Mouse (Mus musculus): ENCODE results near the gene Zfp831.

The Zfp831 gene

DNA sequence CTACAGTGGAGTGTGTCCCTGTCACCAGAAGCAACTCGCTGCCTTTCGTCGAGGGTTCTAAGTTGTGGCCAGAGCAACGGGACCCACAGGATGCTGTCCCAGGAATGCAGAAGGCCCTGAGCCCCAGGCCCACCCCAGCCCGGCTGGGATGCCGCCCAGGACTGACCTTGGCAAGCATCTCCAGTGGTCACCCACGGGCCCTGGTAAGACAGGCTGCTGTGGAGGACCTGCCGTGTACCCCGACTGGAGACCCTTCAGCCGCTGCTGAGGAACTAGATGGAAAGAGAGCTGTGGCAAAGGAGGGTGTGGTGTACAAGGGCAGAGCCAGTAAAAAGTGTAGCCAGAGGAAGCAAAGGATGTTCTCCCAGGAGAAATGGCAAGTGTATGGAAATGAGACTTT lies 1.6 kb downstream of the Zfp831 start:
- DNase-seq (ENCODE audit: low read depth) = no peak

DNA sequence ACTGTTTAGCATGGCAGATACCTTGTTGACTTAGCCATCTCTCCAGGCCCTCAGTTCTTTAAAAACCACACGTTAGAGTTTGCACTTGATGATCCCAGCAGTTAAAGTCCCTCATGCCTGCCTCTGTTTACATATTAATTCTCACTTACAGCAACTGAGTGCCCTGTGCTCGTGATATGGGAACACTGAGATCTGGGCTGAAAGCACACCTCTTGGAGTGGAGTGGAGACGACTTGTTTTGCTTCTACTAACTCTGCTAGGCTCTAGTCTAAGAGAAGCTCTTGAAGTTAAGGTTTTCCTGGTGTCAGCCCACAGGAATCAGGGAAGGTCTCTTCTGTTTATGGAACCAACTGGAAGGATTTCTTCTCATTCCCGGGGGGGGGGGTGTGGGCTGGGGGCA lies 9.5 kb downstream of the Zfp831 start:
- DNase-seq (ENCODE audit: low read depth) = no peak

DNA sequence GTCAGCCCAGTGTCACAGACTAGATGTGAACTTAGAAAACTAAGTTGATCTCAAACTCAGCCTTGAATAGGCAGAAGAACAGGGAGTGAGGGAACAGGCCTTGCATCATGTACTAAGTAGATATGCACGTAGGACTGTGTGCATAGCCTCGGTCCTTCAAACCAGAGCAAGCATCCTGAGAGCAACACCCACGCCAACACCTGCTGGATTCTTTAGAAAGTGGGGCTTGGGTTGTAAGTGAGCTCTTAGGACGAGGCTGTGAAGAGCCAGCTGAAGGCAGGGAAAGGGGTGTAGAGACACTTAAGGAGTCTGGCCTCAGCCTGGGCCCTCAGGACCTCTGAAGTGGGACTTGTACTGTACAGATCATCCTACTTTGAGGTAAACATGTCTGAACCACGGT lies 12.0 kb downstream of the Zfp831 start:
- no peak for DNase-seq (ENCODE audit: low read depth)

DNA sequence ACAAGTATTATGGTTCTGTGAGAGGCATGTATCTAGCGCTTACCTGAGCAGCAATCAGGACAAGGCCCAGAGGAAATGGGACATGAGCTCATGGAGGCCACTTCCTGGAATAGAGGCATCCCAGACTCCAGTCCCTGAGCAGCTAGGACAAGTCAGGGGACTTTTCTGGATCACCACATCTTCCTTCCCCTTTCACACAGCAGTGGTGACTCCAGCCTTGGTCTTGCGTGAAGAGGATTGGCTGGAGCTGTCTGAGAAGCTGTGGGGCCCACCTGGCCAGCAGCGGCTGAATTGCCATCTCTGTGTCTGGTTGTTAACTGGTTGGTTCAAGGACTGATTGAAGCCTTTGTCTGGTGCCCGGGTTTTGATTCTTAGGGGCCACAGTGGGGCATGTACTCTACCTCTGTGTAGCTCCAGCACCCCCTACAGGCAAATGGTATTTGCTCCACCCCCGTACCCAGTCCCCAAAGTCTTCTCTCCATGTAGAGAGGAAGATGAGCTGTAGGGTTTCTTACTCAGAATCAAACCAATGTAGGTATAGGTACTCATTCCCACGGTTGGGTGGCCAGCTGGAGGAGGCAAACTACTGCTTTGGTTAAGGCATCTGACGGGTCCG lies 15.0 kb downstream of the Zfp831 start:
- no peak for DNase-seq (ENCODE audit: low read depth)

DNA sequence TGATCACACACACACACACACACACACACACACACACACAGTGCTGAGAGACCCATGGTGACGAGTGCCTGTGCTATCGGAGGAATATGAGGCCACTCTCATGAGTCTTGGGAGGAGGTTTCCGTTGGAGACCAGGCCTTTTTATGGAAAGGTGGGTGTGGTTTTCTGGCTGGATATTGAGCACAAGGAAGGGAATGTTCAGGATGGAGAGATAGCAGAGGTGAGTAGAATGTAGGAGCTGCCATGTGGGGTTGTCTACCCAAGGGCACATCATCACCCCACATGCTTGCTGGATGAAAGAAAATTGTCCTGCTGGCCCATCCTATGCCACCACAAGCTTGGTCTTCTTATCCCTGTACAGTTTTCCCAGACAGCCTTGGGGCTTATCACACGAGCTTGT lies 16.5 kb downstream of the Zfp831 start:
- DNase-seq (ENCODE audit: low read depth) = no peak

DNA sequence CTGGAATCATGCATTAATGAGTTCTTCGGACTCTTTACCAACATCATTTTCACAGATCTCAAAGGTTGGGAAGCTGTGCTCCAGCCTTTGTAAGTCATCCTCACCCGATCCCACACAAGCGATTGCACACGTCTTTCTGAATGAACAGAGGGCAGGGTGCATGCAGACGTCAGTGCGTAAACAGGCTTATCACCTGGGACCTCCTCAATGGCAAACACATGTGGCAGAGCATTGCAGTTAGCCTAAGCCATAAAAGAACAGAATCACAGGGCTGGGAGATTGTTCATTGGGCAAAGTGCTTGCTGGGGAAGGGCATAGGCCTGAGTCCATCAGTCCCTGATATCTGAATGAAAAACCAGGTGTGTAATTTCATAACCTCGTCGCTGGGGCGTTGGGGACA lies 17.0 kb downstream of the Zfp831 start:
- DNase-seq (ENCODE audit: low read depth) = no peak

DNA sequence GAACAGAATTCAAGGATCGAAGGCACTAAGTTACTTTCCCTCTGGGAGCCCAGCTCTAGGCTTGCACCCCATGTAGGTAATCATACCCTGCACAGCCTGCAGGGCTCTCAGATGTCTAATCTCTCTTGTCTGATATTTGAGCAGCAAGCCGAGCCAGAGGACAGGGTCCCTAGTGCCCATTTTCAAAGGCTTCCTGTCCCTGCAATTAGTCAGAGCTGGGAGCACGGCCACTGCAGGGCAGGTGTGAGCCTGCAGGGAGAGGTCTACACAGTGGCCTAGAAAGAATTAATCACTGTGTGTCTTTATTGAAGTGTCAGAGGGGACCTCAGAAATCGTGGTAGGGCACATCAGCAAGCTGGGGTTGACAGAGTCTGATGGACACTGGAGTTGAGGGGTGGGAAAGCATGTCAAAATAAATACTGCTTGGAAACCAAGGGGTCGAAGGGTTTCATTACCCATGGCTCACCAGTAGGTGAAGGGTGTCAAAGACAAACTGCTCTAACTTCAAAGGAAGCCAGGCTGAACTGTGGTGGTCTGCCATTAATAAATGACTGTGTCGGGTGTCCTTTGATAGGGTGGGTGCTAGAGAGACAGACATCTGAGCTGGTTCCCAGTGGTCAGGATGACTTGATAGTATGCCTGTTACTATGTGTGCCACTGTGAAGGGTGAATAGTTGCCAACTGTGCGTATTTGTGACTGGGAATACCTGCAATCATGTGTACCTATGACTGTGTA lies 18.3 kb downstream of the Zfp831 start:
- DNase-seq (ENCODE audit: low read depth) = no peak

DNA sequence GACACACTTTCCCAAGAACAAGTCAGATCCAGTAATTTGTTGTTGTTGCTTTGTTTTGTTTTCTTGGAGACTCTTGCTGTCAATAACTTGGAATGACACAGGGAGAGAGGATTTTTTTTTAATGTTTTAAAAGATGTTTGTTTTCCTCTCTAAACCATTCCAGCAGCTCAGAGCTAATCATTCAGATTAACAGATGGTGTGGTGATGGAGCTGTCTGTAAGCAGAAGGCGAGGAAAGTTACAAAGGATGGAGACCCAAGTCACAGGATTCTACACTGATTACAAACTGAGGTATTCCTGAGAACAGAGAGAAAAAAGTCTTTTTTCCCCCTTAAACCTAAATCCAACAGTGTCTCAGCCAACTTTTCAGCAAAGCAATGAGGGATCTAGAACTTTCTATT lies 19.3 kb downstream of the Zfp831 start:
- no peak for DNase-seq (ENCODE audit: low read depth)

DNA sequence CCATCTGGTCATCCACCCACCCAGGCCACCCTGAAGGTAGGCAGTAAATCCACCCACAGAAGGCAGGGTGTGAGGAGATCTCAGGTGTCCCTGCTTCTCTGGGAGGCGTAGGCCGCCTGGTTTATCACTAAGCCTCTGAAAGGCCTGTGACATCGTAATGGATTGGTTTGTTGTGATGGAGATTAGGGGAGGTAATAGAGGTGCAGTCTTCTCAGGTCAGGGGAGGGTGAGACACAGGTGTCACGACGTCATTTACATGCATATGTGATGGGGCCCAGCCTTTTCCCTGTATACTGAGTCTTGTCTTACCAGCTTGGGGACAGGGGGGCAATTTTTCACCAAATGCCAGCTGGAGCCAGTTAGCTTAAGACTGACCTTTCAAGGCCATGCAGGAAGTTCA lies 22.1 kb downstream of the Zfp831 start:
- DNase-seq (ENCODE audit: low read depth) = no peak

DNA sequence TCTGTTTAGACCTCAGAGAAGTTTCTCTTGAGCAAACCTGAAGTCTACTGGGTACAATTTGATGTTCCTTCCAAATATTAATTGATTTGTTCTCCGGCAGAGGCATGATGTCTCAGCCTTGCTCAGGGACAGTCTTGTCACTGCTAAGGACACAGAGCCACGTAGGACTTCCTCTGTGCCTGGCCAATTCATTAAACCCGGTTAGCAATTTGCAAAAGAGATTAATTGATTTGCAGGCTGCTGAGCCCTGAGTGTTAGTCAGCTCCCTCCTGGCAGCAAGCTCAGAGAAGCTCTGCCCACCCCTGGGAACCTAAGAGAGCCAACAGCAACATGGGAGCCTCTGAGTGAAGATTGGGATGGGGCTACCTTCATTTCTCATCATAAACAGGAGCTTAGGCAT lies 25.5 kb downstream of the Zfp831 start:
- DNase-seq (ENCODE audit: low read depth) = no peak

DNA sequence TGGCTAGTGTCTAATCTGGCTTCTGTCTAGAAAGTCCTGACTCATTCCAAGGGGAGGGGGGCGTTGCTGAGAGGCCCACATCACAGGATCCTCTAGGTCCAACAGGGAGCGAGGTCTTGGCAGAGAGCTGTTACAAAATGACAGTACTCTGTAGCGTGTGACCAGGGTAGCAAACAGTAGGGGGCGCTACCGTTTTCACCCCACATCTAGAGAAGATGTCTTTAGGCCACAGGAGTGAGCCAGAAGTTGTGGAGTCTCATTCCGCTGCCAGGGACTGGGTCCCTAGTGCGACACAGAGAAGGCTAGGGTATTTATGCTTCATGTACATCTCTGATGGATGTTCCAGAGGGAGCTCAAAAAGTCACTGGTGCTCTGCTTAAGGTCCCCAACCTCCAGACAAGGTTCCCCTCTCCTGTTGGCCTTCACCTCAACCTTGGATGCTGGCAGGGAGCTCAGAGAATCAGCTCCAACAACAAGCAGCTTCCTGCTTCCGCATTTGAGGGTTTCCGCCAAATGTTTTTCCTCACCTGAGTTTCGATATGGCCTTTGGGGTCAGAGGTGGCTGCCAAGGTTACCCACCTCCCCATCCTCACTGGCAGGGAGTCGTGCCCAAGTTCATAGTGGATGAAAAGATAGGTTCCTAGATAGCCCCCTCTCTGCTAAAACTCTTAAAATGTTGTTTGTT lies 29.3 kb downstream of the Zfp831 start:
- peak; percentile 43 for DNase-seq (ENCODE audit: low read depth)

DNA sequence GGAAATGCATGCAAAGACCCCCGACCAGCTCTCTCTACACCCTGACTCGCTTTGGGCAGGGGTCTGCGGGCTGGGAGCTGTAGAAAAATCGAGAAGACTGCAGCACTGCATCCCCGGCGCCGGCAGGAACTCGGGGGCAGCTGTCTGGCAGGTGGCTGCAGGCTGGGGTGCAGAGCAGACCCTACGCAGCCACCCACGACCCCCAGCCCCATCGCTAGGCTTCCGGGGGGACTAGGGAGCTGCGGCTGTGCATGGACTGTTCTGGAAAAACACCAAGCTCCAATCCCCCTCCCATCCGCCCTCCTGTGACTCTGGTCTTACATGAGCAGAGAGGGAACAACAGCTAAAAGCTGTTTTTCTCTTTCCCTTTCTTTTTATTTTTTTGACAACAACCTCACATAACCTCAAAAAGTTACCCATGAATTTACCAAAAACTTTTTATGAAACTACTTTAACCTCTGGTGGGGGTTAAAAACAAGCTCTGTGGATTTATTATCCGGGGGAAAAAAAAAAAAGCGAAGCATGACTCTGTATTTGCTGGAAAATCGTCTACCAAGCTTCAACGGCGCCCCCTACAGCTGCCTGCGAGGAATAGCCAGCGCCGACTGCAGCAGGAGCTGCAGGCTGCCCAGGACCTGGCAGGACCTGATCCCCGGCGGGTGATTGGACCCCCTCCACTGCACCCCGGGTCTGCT lies 30.4 kb downstream of the Zfp831 start:
- DNase-seq (ENCODE audit: low read depth) = peak; percentile 85

DNA sequence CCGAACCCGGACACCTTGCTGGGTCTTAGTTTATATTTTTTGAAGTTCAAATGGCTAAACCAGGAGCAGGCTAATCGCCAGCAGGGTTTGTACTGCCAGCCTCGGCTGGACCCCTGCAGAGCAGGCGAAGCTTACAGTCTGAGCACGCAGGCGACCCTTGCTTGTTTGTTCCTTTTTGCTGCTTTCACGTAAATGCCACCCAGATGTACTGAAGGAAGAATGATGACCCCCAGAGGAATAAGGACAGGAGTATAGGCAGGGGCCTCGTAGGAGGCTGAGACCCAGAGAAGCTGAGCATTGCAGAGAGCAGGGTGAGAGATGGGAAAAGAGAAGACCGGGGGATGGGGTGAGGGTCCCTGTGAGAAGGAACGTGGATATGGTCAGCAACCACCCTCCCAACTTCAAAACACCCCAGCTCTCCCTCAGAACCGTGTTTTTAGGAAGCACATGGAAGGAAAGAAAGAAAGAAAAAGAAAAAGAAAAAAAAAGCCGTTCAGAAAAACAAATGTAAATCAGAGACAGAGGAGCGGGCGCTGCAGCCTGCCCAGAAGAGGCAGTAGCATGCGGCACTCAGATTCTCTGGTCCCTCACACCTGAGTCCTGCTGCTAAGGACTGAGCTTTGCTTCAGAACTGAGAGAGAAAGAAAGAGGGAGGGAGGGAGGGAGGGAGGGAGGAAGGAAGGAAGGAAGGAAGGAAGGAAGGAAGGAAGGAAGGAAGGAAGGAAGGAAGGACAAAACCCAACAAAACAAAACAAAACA lies 31.1 kb downstream of the Zfp831 start:
- DNase-seq (ENCODE audit: low read depth) = no peak

DNA sequence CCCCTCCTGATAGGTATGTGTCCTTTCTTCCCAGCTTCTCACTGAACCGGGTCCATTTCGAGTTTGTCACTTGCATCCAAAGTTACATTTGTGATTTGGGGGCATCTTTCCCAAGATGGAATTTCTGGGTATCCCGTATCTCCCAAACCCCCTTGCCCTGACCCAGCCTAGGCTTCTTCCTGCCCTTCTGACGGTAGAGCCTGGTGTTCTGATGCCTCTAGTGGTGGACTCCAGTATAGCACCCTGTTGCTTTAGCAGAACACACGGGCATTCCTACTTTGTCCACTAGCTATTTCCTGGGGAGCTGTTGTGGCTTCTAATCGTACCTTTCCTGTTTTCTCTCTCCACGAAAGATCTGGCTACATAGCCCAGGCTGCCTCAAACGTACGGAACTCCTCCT lies 32.3 kb downstream of the Zfp831 start:
- peak; percentile 64 for DNase-seq (ENCODE audit: low read depth)

DNA sequence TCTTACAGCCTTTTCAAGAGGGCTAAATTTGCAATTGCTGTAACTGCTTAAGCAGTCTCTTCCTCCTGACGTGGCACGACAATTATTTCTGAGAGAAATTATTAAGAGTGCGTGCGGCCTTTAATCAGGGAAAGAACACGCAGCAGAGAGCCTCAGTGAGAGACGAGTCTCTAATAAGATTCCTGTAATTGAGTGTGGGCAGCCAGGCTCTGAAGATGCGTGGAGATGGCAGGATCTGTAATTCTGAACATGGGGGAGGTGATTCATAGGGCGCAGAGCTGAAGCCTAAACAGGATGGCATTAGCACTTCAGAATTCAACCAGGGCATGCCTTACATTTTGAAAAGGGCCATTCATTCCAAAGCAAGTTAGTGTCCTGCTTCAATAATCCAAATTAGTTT lies 58.0 kb downstream of the Zfp831 start:
- DNase-seq (ENCODE audit: low read depth) = no peak

DNA sequence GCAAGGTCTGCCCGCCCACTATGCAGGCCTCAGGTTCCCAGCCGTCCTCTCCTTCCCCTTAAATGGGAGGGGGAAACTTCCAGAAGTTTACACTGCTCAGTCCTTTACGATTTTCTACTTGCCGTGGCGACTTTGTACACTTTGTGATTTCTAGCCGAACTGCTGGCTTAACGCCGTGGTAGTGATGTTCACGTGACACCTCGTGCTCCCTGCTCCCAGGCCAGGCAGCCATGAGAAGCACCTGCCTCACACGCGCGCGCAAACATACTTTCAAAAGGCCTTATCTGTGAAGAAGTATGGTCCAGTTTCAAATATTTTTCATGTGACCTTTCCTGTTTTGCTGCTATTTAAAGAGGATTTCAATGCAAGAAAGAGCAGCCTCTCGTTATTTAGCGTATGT lies 63.8 kb downstream of the Zfp831 start:
- no peak for DNase-seq (ENCODE audit: low read depth)

DNA sequence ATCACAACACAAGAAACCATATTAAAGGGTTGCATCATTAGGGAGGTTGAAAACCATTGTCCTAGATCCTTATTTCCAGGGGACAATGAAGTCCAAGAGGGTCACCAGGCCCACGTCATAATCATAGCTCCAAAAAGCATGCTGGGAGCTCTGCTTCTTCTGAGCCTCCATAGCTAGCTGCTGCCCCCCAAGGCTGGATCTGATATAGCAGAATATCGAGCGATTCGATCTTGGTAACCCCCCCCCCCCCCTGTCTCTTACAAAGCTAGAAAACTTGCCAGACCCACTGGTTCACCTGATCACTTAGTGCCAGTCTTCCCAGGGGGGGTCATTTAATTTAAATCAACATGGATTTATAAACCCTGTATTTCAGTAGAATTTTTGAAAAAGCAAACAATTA lies 65.3 kb downstream of the Zfp831 start:
- no peak for DNase-seq (ENCODE audit: low read depth)

DNA sequence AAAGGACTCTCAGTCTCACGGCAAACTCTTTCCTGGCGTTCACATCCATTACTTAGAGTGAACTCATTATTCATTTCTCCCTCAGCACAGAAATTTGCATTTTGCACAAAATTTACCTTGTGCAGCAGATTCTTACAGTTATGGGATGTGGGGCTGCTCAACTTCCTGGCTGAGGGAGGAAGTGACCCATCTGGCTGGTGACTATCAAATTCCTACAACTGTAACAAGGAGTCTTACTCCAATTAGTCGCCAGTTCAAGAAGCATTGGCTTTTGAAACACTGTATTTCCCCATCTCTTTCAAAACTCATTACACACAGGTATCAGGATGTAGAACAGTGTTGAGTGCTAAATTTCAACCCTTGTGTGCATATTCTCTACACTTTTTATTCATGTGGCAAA lies 66.9 kb downstream of the Zfp831 start:
- no peak for DNase-seq (ENCODE audit: low read depth)

DNA sequence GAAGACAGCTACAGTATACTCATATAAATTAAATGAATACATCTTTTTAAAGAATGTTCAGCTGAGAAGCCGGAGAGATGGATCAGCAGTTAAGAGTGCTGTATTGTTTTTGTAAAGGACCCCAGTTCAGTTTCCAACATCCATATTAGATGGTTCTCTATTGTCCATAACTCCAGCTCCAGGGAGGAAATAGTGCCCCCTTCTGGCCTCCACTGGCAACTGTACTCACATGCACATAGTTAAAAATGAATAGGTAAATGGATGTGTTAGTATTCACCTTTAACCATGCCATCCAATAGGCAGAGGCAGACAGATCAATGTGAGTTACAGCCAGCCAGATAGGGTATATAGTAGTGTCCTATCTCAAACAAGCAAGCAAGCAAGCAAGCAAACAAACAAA lies 68.7 kb downstream of the Zfp831 start:
- no peak for DNase-seq (ENCODE audit: low read depth)

DNA sequence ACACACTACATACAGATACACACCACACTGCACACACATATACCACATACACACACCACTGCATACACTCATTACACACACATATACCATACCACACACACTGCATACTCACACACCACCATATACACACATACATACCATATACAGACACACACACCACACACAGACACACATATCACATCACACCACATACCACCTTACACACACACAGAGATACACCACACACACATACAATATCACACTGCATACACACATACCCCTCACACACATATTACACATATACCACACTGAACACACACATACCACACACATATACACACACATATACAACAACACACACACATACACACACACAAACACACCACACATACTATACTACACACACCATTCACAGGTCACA lies 72.6 kb downstream of the Zfp831 start:
- no peak for DNase-seq (ENCODE audit: low read depth)

DNA sequence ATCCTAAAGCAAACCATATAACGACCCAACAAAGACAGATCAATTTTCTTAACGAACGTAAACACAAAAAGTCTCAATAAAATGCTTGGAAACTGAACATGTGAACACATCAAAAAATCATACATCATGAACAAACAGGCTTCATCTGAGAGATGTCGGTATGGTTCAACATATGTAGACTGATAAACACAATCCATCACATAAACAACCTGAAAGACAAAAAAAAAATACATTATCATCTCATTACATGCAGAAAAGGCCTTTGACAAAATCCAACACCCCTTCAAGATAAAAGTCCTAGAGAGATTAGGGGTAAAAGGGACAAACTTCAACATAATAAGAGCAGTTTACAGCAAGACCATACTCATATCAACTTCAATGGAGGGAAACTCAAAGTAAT lies 74.5 kb downstream of the Zfp831 start:
- no peak for DNase-seq (ENCODE audit: low read depth)

DNA sequence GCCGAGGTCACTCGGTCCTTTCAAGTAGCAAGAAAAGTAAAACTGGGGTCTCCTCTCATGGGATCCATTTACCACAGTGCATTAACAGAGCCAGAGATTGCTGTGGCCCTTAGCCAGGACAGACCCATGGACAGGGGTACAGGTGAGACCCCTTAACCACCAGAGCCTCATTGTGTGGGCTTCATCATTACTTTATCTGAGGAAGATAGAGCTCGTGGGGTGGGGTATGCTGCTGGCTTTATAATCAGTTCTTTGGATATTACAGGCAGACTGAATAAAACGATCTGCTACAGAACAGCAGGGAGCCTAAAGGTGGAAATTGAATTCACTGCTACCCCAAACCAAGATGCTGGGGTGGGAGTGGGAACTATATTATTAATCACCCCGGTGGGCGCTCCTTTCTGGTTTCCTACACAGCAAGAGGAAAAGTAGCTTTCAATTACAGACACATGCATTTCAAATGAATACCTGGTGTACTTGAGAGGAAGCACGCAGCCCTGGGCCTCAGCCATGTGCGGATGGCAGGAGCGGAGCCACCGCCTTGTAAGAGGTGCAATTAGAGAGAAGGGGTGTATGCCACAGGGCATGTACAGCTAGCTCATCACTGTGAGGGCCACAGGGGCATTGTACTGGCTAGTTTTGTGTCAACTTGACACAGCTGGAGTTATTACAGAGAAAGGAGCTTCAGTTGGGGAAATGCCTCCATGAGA lies 83.9 kb downstream of the Zfp831 start:
- DNase-seq (ENCODE audit: low read depth) = no peak

All from c-Kit-positive CD71-negative TER-119-negative erythroid progenitor cells, embryonic 14.5 days (primary cell).